Mouse (Mus musculus) kidney, postnatal 4 days (tissue): ENCODE measurements around the gene Snx29.
"Not testable (repeated sequence)": the region's sequence is repeated elsewhere in the genome, so short reads cannot be mapped to it uniquely, and the experiment has no call there.

Experiments
- DNase-seq, 2 experiments: peaks; one replicate each; pipeline ENCODE4 v3.0.0; 2021; ENCODE audit warnings: mixed read lengths in 2 of 2

Gene Snx29

GRCm38 (mm10) chr16:11322409-11323323 lies at the start of gene Snx29:
Snx29 (plus strand) TSS chr16:11322908.
- peak; percentile 99 for DNase-seq

DNA sequence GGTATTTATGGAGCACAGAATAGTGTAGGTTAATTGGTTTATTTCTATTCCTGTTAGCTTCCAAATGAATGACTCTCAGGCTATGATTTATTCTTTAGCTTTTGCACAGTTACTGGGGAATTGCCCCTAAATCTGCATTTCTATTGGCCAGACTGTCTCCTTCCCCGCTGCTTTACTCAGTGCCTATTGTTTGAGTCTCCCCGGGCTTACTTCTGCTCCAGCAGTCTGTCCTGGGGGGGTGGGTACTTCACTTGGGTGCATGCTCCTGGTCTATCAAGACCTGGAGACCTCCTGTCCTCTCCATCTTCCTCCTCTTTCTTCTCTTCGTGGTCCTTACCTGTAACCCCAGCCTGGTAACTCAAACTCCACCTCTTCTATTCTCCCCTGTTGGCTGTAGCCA lies 45.8 kb upstream of the Snx29 start:
- DNase-seq = no peak

DNA sequence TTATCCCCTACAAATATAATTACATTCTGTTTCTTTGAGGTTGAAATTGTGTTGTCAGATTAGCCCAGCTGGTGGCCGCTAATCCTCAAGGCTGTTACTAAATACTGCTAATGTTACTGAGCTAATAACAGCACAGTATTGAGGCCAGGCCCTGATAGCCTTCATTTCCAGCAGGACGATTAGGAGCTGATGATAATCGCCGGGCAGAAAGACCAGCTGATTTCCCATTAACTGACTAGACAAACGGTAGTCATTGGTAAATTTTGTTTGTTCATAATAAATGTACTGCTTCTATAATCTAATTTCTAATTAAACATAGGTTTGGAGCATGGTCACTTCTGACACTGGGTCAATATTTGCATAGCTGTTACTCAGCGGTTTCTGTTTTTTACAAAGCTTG lies 43.9 kb upstream of the Snx29 start:
- DNase-seq = no peak

DNA sequence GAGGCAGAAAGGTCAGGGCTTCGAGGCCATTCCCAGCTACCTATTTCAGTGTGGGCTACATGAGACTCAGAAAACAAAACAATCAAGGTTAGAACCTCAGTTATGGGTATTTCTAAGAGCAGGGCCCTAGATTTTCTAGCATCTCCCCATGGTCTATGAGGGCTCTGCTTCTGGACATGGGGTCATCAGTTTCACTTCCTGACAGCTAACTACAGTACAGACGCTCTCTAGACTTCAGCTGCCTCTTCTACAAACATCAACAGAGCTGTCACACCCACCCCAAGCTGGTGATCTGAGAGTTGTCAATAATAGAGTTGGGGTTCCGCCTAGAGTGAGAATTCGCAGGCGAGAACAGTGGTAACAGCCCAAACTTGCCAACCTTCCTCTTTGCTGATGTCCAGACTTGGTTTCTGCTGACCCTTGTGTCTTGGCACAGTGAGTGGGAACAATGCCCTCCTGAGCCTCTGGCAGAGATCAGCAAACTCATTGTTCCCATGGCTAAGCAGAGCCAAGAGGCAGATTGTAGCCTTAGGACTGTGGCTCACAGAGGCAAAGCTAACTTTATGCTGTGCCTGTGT lies 40.0 kb upstream of the Snx29 start:
- DNase-seq = no peak

- DNase-seq = no peak
These were observed 37.8 kb upstream of the Snx29 start for GRCm38 (mm10) chr16:11284881-11285280.

GRCm38 (mm10) chr16:11285949-11286348 lies 36.8 kb upstream of the Snx29 start:
- no peak for DNase-seq

DNA sequence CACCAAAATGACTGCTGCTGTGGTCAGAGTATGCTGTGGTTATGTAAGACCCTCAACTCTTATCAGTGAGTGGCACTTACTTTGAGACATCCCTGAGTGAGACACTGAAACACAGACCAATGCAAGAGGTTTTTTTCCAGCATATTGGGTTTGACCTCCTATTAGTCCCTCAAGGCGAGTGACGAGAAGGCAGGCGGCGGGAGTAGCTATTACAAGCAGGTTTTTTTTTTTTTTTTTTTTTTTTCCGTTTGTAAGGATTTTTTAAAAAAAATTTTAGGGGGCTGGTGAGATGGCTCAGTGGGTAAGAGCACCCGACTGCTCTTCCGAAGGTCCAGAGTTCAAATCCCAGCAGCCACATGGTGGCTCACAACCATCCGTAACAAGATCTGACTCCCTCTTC lies 33.8 kb upstream of the Snx29 start:
- not testable (repeated sequence) for DNase-seq

DNA sequence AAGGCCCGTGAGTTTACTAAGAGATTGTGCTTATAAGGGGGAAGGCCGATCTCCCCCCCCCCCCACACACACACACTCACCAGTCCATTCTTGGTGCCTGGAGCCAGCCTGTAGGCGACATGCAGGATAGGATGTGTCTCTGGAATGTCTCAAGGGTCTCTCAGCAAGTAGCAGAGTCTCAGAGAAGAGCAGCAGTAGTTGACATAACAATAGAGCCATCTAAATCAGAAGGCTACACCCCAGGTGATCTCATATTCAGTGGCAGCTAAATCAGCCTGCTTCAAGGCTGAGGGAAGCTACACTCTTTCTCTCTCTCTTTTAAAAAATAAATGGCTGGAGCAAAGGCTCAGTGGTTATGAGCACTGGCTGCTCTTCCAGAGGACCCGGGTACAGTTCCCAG lies 27.1 kb upstream of the Snx29 start:
- not testable (repeated sequence) for DNase-seq

- DNase-seq = peak; percentile 30 to 49
These were observed 25.0 kb upstream of the Snx29 start for GRCm38 (mm10) chr16:11297700-11298099.

GRCm38 (mm10) chr16:11303741-11304140 lies 19.0 kb upstream of the Snx29 start:
- no peak for DNase-seq

DNA sequence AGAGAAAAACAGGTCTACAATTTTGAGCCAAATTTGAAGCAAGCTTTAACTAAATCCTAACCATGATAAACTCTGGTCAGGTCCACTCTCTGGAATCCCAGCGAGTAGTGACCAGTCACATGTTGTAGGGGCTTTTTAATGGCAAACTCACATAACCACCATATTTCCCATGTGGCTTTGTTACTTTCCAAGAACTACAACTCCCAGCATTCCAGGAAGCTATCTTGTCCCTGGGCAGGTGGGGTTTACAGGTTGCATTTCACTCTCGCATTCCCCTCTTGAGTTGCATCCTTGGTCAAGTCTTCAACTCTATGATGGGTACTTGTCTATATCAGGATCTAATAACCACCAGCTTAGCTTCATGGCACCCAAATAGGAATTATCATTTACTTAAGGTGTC lies 17.2 kb upstream of the Snx29 start:
- no peak for DNase-seq

GRCm38 (mm10) chr16:11313512-11313911 lies 9.2 kb upstream of the Snx29 start, which contains the start of gene Tnfrsf17:
Tnfrsf17 (plus strand) TSS chr16:11313812.
- no peak for DNase-seq

GRCm38 (mm10) chr16:11315786-11316320 lies 6.9 kb upstream of the Snx29 start:
- DNase-seq = no peak

GRCm38 (mm10) chr16:11316748-11317147 lies 6.0 kb upstream of the Snx29 start:
- peak in 1 of 2 experiments; percentile 25 for DNase-seq

DNA sequence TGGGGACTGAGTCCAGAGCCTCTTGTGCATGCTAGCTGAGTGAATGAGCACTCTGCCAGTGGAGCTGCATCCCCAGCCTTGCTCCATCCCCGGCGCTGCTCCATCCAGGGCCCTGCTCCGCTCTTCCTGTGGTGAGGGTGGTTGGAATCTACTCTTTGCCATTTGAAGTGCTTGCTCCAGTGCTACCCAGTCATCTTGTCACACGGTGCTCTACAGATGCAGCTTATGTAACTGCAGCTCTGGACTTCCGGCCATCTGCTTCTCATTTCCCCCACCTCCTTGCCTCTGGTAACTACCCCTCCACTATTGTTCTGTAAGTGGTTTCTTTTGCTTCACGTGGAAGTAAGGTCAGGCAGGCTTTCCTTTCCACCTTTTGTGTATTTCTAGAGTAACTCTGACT lies 5.4 kb upstream of the Snx29 start:
- peak in 1 of 2 experiments; percentile 11 for DNase-seq

- peak; percentile 18 to 41 for DNase-seq
These were observed 780 bp downstream of the Snx29 start for GRCm38 (mm10) chr16:11323324-11324051.

- DNase-seq = no peak
These were observed 7.5 kb downstream of the Snx29 start for GRCm38 (mm10) chr16:11330081-11330800.

DNA sequence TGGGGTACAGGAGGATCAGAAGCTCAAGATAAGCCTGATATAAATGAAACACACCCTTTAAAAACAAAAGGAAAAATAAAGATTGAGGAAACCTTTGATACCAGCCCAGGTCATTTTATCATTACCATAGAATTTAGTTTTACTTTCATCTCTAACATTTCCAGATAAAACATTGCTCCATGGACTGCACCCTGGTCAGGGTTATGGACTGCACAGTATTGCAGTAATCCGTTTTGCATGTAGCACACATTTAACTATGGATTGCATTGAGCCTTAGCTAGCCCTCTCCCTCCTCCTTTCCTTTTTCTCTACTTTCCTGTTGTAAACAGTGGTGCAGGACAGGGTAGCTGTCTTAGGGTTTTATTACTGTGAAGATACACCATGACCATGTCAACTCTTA lies 8.3 kb downstream of the Snx29 start:
- DNase-seq = no peak

DNA sequence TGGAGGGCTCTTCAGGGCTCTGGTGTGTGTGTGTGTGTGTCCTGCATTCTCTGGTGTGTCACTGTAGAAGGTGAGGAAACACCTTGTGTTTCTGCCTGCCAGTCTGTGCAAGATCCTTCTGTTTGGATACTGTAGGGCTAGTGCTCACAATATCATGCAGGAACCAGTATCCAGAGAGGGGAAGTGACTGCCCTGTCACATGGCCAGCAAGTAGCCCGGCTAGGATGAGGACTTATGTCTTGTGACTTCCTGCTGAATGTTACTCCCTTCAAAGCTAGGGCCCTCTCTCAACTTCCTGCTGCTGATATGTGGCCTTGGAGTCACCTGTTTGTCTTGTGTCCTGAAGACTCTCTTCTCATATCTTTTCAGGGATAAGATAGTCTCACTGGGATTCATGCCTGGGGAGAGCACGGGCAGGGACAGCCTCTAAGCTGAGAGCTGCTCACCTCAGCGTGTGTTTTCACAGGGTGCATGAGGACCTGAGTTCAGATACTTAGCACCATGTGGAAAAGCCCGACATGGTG lies 20.6 kb downstream of the Snx29 start:
- peak in 1 of 2 experiments; percentile 24 for DNase-seq

DNA sequence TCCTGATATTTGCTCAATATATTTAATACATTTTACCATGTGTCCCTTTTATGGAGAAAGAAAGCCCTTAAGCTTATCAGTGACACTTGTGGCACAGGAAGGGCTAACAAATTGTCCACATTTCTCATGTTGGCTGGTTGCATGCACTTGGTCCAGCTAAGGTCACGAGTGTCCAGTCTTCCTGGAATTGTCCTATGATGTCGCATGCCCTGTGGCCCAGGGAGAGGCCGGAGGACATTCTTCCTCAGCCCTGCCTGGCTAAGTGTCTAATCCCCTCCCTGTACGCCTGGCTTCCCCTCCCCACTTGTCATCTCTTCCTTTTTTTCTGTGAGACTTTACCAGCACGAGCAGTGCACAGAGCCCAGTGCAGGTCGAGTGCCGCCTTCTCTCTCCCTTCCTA lies 29.2 kb downstream of the Snx29 start:
- peak in 1 of 2 experiments; percentile 25 for DNase-seq

GRCm38 (mm10) chr16:11359173-11359572 lies 36.5 kb downstream of the Snx29 start:
- no peak for DNase-seq

DNA sequence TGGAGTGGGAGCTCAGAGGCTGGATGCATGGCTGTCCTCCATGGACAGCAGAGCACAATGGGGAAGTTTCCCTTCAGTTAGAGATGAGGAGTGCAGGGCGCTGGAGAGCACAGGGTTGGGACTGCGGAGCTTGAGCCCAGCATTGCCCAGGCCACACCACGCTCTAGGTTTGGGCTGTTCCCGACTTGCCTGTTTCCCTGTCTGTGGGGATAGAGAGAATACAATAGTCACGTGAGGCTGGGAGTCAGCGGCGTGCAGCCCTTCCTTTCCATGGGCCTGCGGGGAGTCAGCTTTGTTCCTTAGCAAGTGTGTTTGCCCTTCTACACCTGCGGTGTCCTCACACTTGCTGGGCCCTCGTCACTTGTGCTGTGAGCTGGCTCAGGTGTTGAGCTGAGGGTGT lies 37.2 kb downstream of the Snx29 start:
- DNase-seq = peak in 1 of 2 experiments; percentile 12
